Mouse (Mus musculus) left cerebral cortex, postnatal 25 days (tissue): ENCODE measurements around the gene Fras1. TPM values are rescaled to one million over a fixed set of nuclear protein-coding genes. Genes with fewer than 3 reads are reported as not detected.

Source experiments
- DNase-seq, 2 experiments: peaks; one replicate each; pipeline ENCODE4 v3.0.0; 2022; ENCODE audit warnings: low spot score in 2 of 2, mixed read lengths in 1 of 2
- intact Hi-C: fragments of 180-260 bp; cut with DNase I; formaldehyde crosslinking; loops from one replicate; pipeline ENCODE4 v1.15.1; 2025
- total RNA-seq, 2 experiments: library from RNA; stranded (reverse); gene quantifications; 2 replicates each; pipeline ENCODE4 v1.2.3; 2021

The Fras1 gene
- total RNA-seq, 2 experiments from 2014 or later: 20.3 to 29.6 TPM

- DNase-seq: no peak
- intact Hi-C loops: no loop called here
Measured at GRCm38 (mm10) chr5:96620618-96621017, 246.9 kb downstream of the Fras1 start.

- intact Hi-C loops: no loop called here
- DNase-seq: no peak
Measured at GRCm38 (mm10) chr5:96622604-96623352, 249.0 kb downstream of the Fras1 start.

GRCm38 (mm10) chr5:96629851-96630250 is 256.1 kb downstream of the Fras1 start:
- peak; percentile 10 to 12 for DNase-seq
- intact Hi-C loops: no loop called here

DNA sequence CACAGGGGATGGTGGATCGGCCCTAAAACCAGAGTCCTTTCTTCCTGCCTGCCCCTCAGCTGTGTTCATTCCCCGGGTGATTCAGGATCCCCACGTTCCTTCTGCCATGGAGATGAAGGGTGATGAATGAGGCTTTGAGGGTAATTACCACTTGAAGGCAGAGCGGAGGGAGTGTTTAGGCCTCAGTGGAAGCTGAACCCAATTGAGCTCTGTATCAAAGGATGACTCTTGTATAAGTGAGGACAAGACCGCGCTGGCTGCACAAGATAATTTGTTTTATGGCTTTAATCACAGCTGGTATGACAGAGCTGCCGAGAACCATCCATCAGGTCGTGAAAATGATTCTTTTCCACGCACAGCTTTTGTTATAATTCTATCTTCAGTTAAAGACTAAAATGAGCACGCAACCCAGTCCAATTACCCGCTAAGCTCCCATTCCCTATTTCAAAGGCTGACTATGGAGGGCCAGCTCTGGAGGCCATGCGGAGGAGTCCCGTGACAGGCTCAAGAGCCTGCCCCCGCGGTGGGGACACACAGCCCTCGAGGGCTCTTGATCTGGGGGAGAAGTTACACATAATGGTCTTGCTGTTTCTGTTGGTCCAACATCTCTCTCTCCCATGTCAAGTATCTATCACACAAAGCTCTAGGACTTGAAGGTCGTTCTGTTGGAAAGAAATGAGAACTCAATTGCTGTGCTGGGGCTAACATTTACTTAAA is 261.5 kb downstream of the Fras1 start:
- intact Hi-C loops: no loop called here

DNA sequence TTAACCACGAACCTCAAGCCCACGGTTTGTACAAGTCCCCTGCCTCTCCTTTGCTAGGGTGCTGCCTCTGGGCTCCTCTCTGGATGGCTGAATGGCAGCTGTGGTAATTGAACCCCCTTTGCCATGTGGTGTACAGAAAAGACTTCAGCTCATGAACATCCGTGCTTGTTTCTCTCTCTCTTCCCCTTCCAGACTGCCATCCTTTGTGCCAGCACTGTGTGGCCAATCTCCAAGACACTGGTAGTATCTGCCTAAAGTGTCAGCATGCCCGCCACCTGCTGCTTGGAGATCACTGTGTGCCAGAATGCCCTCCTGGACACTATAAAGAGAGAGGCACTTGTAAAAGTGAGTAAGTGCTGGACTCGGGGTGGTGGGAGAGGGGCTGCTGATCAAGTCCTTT is 262.1 kb downstream of the Fras1 start:
- intact Hi-C loops: no loop called here
- DNase-seq: no peak

More for the DNA sequence above, 261.5 kb downstream of the Fras1 start:
- no peak for DNase-seq

GRCm38 (mm10) chr5:96639213-96639910 is 265.6 kb downstream of the Fras1 start:
- no peak for DNase-seq
- intact Hi-C loops: no loop called here

- peak in 1 of 2 experiments; percentile 22 for DNase-seq
- intact Hi-C loops: no loop called here
Measured at GRCm38 (mm10) chr5:96641297-96641696, 267.5 kb downstream of the Fras1 start.

GRCm38 (mm10) chr5:96675676-96676075 is 301.9 kb downstream of the Fras1 start:
- DNase-seq: peak in 1 of 2 experiments; percentile 82
- intact Hi-C loops: loop anchor here (5.0 to 10.0 kb wide), 4 partner anchors 93 to 408 kb away; partner anchors contain the start of gene Fras1

DNA sequence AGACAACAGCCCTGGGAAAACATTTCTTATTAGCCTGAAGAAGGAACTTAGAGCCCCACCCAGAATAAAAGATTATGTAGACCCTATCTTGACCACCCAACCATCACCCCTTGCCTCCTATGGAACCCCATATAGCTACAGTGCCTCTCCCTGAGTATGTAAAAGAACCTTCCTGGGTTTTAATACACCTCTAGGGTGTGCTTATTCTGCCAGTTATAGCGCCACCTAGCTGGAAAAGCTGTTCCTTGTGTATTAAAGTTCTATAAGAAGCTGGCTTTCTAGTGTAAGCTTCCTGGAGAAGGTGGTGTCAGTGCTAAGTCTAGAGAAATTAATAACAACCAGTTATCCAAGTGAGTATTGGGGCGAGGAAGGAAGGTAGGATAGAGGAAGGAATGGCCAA is 303.7 kb downstream of the Fras1 start:
- peak; percentile 43 to 56 for DNase-seq
- intact Hi-C loops: loop anchor here (5.0 to 10.0 kb wide), 4 partner anchors 95 to 410 kb away; partner anchors contain the start of gene Fras1

GRCm38 (mm10) chr5:96681085-96681484 is 307.3 kb downstream of the Fras1 start:
- no peak for DNase-seq
- intact Hi-C loops: no loop called here

DNA sequence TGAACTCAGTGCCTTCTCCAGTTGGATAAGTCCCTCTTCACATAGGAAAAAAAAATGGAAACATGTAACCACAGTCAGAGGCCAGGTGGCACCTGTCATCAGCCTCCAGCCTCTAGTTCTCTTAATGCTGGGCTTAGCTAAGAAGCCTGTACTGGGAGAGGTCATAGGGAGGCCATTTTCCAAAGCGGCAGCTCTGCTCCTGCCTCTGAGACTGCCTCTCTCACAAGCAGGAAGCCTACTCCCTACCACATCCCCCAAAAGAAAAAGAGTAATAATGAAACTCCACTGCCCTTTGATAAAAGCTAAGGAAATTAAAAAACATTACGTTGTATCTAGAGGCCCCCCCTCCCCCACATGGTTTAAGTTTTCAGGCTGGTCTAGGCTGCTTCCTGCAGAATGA is 309.0 kb downstream of the Fras1 start:
- intact Hi-C loops: no loop called here
- no peak for DNase-seq

GRCm38 (mm10) chr5:96688885-96689284 is 315.1 kb downstream of the Fras1 start:
- intact Hi-C loops: no loop called here
- no peak for DNase-seq

GRCm38 (mm10) chr5:96698972-96699371 is 325.2 kb downstream of the Fras1 start:
- intact Hi-C loops: no loop called here
- peak in 1 of 2 experiments; percentile 39 for DNase-seq

DNA sequence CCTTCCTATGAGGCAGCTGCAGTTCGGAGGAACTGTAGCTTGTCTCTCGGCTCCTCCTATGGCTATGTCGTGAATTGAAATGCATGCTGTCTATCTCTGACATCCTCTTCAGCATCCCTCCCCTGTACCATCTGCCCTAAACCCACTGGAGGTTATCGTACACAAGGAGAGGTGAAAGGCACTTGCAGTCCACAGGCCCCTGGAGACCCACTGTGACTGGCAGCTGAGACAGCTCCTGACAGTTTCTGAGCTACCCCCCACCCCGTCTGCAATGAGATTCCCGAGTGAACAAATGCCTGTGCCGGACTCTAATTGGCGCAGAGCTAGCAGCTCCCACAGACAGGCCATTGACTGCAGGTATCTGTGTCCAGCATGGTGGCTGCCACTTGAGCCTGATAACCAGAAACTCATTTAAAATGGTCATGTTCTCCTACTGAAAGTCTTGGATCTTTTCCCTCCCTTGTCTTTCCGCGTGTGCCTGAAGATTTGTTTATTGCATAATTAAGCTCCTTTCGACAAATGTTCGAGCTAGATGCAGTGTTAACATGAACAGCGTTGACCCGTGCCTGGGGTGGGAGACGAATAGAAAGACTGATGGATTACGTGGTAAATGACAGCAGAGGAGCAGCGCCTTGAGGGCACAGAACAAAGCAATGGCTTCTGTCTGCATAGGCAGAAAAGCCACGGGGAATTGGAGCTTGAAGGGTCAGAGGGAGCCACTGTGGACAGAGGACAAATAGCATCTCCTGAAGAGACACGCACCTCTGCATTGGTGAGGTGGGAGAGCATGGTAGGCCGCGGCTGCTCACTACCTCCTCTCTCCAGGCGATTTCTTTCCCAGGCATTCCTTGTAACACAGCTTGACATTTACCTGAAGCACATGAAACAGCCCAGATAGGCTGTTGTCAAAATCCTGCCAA is 329.2 kb downstream of the Fras1 start:
- intact Hi-C loops: no loop called here
- DNase-seq: no peak

GRCm38 (mm10) chr5:96708515-96708914 is 334.8 kb downstream of the Fras1 start:
- DNase-seq: no peak
- intact Hi-C loops: no loop called here

- DNase-seq: no peak
- intact Hi-C loops: no loop called here
Measured at GRCm38 (mm10) chr5:96712089-96712684, 338.4 kb downstream of the Fras1 start.

DNA sequence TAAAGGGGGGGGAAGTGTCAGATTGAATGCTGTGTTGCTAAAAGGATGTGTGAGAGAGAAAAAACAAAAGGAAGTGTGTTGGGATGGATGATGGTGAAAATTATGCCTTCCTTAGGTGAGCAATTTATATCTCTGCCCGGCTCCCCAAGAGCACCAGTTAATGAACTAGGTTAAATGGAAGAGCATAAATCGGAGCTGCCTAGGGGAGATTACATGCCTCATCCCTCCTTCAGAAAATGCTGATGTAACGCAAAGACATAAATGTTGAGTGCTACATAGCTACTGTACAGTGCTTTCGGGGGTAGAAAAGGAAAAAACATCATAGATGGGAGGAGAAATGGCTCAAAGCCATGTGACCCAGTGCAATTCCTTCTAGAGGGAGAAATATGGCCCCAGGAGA is 339.0 kb downstream of the Fras1 start:
- DNase-seq: no peak
- intact Hi-C loops: no loop called here

DNA sequence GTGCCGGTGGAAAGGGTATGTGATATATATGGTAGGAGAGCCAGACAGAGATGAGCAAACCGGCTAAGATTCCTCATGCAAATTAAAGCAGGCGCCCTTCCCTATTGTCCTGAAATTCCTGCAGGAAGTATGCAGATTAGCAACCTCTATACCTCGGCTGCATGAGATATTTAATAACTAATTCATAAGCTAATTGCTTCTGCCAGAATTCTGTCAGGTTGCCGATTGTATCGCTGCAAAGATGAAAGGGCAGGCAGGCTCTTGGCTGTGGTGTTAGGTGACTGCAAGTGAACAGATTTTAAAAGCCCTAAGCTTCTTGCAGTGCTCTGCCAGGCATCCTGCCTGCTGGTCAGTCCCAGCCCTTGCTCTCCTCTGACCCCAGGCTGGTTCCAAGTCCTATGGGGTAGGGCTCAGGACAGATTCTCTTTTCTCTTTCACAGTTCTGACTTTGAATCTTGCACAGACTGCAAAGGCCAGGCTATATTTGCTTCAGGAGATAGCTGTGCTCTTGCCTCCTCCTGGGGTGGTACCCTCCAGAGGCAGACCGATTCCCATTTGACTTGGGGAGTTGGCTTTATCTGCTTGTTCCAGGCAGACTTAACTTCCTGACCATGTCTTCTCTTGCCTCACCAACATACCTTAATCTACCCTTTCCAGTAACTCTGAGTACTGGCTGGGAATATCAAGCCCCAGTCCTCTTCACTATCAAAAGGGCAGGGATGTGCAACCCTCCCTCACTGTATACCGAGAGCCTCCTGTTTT is 342.7 kb downstream of the Fras1 start:
- intact Hi-C loops: no loop called here
- no peak for DNase-seq
